In genomic region chr9:89967716-89968115, GRCm38 (mm10) we compare ENCODE assay signal across 18 mouse cellular contexts. TPM values are rescaled to one million over a fixed set of nuclear protein-coding genes. Genes with fewer than 3 reads are reported as not detected.
"Had no signal": no experiment of that assay in that cellular context is flagged by ENCODE, and none has a peak within 500 bp of the region (broad histone marks: within the 10 kb centered on the region; RNA-seq: fewer than 3 reads in every experiment).

No protein-coding gene starts in this region.

- DNase-seq: cerebellum, adult 8-10 months; cerebellum, adult 9-10 months; cerebellum, adult 9-11 months; cerebellum, postnatal 10 days; cerebellum, postnatal 14 days; cerebellum, postnatal 25 days; cerebellum, postnatal 36 days; embryo, embryonic 11 days; forebrain, postnatal 0 days; gastrocnemius, adult 2 months; gastrocnemius, postnatal 10 days; gastrocnemius, postnatal 14 days; gastrocnemius, postnatal 25 days; gastrocnemius, postnatal 36 days; heart, adult 18-20 months had no signal

RNA-seq across cellular contexts. Expression of gene Rasgrf1, which starts 58.0 kb away (rescaled TPM):
- total RNA-seq: common myeloid progenitor, adult 5-6 weeks; gastrocnemius, adult 2 months; gastrocnemius, postnatal 25 days; gastrocnemius, postnatal 36 days; granulocyte monocyte progenitor cell, adult 5-6 weeks; heart, adult 2 months had no signal
